ENCODE assay signal across 22 mouse cellular contexts in genomic region chr12:93890109-93890508, GRCm38 (mm10).
DNase-seq lines count a peak whose midpoint lies in the region; ATAC-seq lines count a peak whose summit lies in the region.
"Had no signal": no experiment of that assay in that cellular context is flagged by ENCODE, and none has a peak within 500 bp of the region (broad histone marks: within the 10 kb centered on the region; RNA-seq: fewer than 3 reads in every experiment).

No protein-coding gene starts in this region.

- no peaks in the 10 kb centered on the region for H3K9me3 ChIP-seq in lung, embryonic 15.5 days
- H3K9me3 ChIP-seq: embryonic facial prominence, embryonic 12.5 days; forebrain, embryonic 15.5 days; heart, embryonic 15.5 days; hindbrain, embryonic 13.5 days had no signal

- ATAC-seq in lung, embryonic 15.5 days (ENCODE audit: borderline replicate concordance, extremely low read depth, low FRiP score, low TSS enrichment): 0 out of 2 replicates have a peak, but pooled peaks have one; percentile 42
- ATAC-seq: CD4-positive, CD25-positive, alpha-beta regulatory T cell, adult 4 months; forebrain, embryonic 15.5 days had no signal

- H3K36me3 ChIP-seq in lung, embryonic 15.5 days: no peaks in the 10 kb centered on the region
- H3K36me3 ChIP-seq: embryonic facial prominence, embryonic 12.5 days; forebrain, embryonic 15.5 days; G1E; heart, embryonic 15.5 days; hindbrain, embryonic 13.5 days had no signal

- no peaks in the 10 kb centered on the region for H3K4me1 ChIP-seq in lung, embryonic 15.5 days
- H3K4me1 ChIP-seq: embryonic facial prominence, embryonic 12.5 days; forebrain, embryonic 15.5 days; heart, embryonic 15.5 days; hindbrain, embryonic 13.5 days had no signal

- H3K4me2 ChIP-seq in lung, embryonic 15.5 days: no peak overlapping the region
- H3K4me2 ChIP-seq: embryonic facial prominence, embryonic 12.5 days; forebrain, embryonic 15.5 days; heart, embryonic 11.5 days; heart, embryonic 15.5 days; hindbrain, embryonic 13.5 days had no signal

- WGBS in lung, embryonic 15.5 days: 55% methylated on average over 3 of the region's 3 CpGs

- no peak overlapping the region for H3K27ac ChIP-seq in lung, embryonic 15.5 days
- H3K27ac ChIP-seq: embryonic facial prominence, embryonic 12.5 days; forebrain, embryonic 15.5 days; heart, adult 2 months; heart, embryonic 15.5 days; hindbrain, embryonic 13.5 days had no signal

- no peak overlapping the region for H3K9ac ChIP-seq in lung, embryonic 15.5 days
- H3K9ac ChIP-seq: embryonic facial prominence, embryonic 12.5 days; forebrain, embryonic 15.5 days; heart, embryonic 15.5 days; hindbrain, embryonic 13.5 days had no signal

- H3K27me3 ChIP-seq in lung, embryonic 15.5 days: no peaks in the 10 kb centered on the region
- H3K27me3 ChIP-seq: embryonic facial prominence, embryonic 12.5 days; forebrain, embryonic 15.5 days; heart, embryonic 15.5 days; hindbrain, embryonic 13.5 days had no signal

- DNase-seq in adrenal gland, postnatal 10 days: peak; percentile 2
- DNase-seq in adrenal gland, adult 2 months: no peak
- no peak for DNase-seq in lung, adult 18-20 months
- DNase-seq in testis, postnatal 14 days (ENCODE audit: low spot score): peak; percentile 9
- DNase-seq in testis, postnatal 10 days (ENCODE audit: low spot score): no peak
- no peak for DNase-seq in frontal cortex, postnatal 14 days (ENCODE audit: low spot score in 2 of 2)
- DNase-seq: adrenal gland, postnatal 14 days; B cell, adult 2 months; cerebellum, adult 11-12 months; cerebellum, adult 9-10 months; cerebellum, postnatal 25 days; gastrocnemius, postnatal 10 days; heart, postnatal 14 days had no signal

- no peak overlapping the region for H3K4me3 ChIP-seq in lung, embryonic 15.5 days
- H3K4me3 ChIP-seq: embryonic facial prominence, embryonic 12.5 days; forebrain, embryonic 15.5 days; heart, adult 2 months; heart, embryonic 15.5 days; hindbrain, embryonic 13.5 days had no signal

Comparison
In these comparisons a context has a peak if more than half of its experiments do, and no peak if none do; other contexts are left out.
1. DNase-seq: peak in adrenal gland, postnatal 10 days (single experiment) and testis, postnatal 14 days (single experiment); none in adrenal gland, adult 2 months (single experiment), lung, adult 18-20 months (0 of 2), testis, postnatal 10 days (single experiment) and frontal cortex, postnatal 14 days (0 of 2).